Mouse (Mus musculus): Measurements from ENCODE around the gene Mfsd6l.

- no peak for TF ChIP-seq POLR2A (IDR thresholded peaks at IDR 0.05; ENCODE audit: borderline replicate concordance, insufficient read depth, low read length)
- peak; percentile 78 for TF ChIP-seq CTCF (IDR thresholded peaks at IDR 0.05; ENCODE audit: borderline replicate concordance, insufficient read depth, low read depth, low read length)
Observed at GRCm38 (mm10) chr11:68566447-68567059, 10.6 kb downstream of the Mfsd6l start.
